Mouse (Mus musculus) bone marrow macrophage, adult 2 months (primary cell): Measurements from ENCODE around the gene Tnni1.

Experiments used
- CTCF ChIP-seq: IDR thresholded peaks from 2 replicates; pipeline ENCODE4 v1.5.1; 2012; ENCODE audit warnings: low read depth, mild to moderate bottlenecking, low read length, moderate library complexity
- POLR2A ChIP-seq: IDR thresholded peaks from 2 replicates; pipeline ENCODE4 v1.6.1; 2012; ENCODE audit warnings: mild to moderate bottlenecking, low read depth, low read length, borderline replicate concordance

DNA sequence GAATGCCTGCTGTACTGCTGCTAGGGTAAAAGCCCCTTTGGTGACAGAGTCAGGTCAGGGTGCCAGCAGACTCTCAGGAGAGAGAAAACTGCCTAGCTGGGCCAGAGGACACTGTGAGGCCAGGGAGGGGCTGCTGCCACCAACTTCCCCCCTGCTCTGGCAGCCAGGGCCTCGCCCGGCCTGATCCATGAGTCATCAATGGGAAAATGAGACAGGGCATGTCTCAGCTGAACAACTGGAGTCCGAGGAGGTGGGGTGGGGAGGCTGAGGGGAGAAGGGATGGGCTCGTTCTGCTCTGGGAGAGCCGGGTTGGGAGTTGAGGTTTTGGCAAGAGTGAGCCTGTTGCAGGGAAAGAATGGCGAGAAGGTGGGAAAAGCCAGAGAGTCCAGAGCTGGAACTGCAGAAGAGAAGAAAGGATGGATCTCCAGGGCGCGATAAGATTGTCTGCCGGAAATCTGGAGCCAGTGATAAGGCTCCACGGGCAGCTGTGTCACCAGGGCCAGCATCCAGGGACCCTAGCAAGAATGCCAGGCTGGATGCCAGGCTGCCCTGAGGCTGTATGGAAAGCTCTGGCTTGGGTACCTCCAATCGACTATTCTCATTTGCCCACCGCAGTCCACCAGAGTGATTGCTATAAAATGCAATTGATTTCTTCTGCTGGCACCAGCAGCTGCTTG, 8.2 kb upstream of the Tnni1 start:
- no peak for TF ChIP-seq CTCF
- TF ChIP-seq POLR2A, result no peak
